Mouse (Mus musculus): ENCODE data around the gene Adcyap1r1. TPM values are rescaled to one million over a fixed set of nuclear protein-coding genes. Genes with fewer than 3 reads are reported as not detected.

Adcyap1r1 gene
- polyA plus RNA-seq, 1 experiment from 2014 or later, result 30.5 TPM

- H3K4me3 ChIP-seq, result no peak overlapping the region
These were observed 20.6 kb downstream of the Adcyap1r1 start for GRCm38 (mm10) chr6:55472381-55472780.

GRCm38 (mm10) chr6:55480988-55481387 lies 29.2 kb downstream of the Adcyap1r1 start:
- H3K4me3 ChIP-seq, result no peak overlapping the region
- no peak overlapping the region for H3K9ac ChIP-seq (replicated peaks)
- no peak overlapping the region for H3K4me2 ChIP-seq (replicated peaks)
- WGBS, result 74% methylated on average over 1 of the region's 1 CpGs
- no peaks in the 10 kb centered on the region for H3K27me3 ChIP-seq
- H3K36me3 ChIP-seq, result peaks cover 45% of the 10 kb centered on the region
- no peak; the same call in 1 of the 2 replicates for ATAC-seq (ENCODE audit: low FRiP score, low read depth)
- H3K9me3 ChIP-seq, result no peaks in the 10 kb centered on the region
- H3K4me1 ChIP-seq, result peaks cover 30% of the 10 kb centered on the region
- 0 out of 2 replicates have a peak overlapping the region, but pooled peaks have one; percentile 15 for H3K27ac ChIP-seq (replicated peaks)

More at GRCm38 (mm10) chr6:55472381-55472780, 20.6 kb downstream of the Adcyap1r1 start:
- H3K36me3 ChIP-seq, result peaks cover 69% of the 10 kb centered on the region
- H3K4me1 ChIP-seq, result peaks cover 2% of the 10 kb centered on the region; the same call in 1 of the 2 replicates
- no peak for ATAC-seq (ENCODE audit: low FRiP score, low read depth)
- H3K9me3 ChIP-seq, result no peaks in the 10 kb centered on the region
- H3K9ac ChIP-seq (replicated peaks), result no peak overlapping the region
- WGBS, result 87% methylated on average over 2 of the region's 2 CpGs
- no peaks in the 10 kb centered on the region for H3K27me3 ChIP-seq
- no peak overlapping the region for H3K4me2 ChIP-seq (replicated peaks)
- no peak overlapping the region for H3K27ac ChIP-seq (replicated peaks)

- Histone ChIP-seq H3K4me2 (replicated peaks) (no peak overlapping the region), H3K9ac (replicated peaks) (no peak overlapping the region), H3K27ac (replicated peaks) (0 out of 2 replicates have a peak overlapping the region, but pooled peaks have one; percentile 15), H3K27me3 (no peaks in the 10 kb centered on the region), H3K4me1 (peaks cover 31% of the 10 kb centered on the region), H3K4me3 (no peak overlapping the region), H3K36me3 (peaks cover 43% of the 10 kb centered on the region), H3K9me3 (no peaks in the 10 kb centered on the region)
- no peak for ATAC-seq (ENCODE audit: low FRiP score, low read depth)
- 88% methylated on average over 1 of the region's 1 CpGs for WGBS
These were observed 30.7 kb downstream of the Adcyap1r1 start for GRCm38 (mm10) chr6:55482471-55482870.

GRCm38 (mm10) chr6:55483360-55483759 lies 31.6 kb downstream of the Adcyap1r1 start:
- no peak overlapping the region for H3K4me2 ChIP-seq (replicated peaks)
- H3K9me3 ChIP-seq, result no peaks in the 10 kb centered on the region
- H3K27me3 ChIP-seq, result no peaks in the 10 kb centered on the region
- H3K9ac ChIP-seq (replicated peaks), result no peak overlapping the region
- no peak for ATAC-seq (ENCODE audit: low FRiP score, low read depth)
- no peak overlapping the region for H3K4me3 ChIP-seq
- 79% methylated on average over 7 of the region's 7 CpGs for WGBS
- H3K4me1 ChIP-seq, result peaks cover 36% of the 10 kb centered on the region
- peak overlapping the region; percentile 75 for H3K27ac ChIP-seq (replicated peaks)
- H3K36me3 ChIP-seq, result peaks cover 40% of the 10 kb centered on the region

GRCm38 (mm10) chr6:55484224-55484623 lies 32.4 kb downstream of the Adcyap1r1 start:
- Histone ChIP-seq H3K9ac (replicated peaks) (no peak overlapping the region), H3K4me1 (peaks cover 36% of the 10 kb centered on the region), H3K4me3 (no peak overlapping the region), H3K27ac (replicated peaks) (peak overlapping the region; percentile 75), H3K27me3 (no peaks in the 10 kb centered on the region), H3K9me3 (no peaks in the 10 kb centered on the region), H3K4me2 (replicated peaks) (no peak overlapping the region), H3K36me3 (peaks cover 40% of the 10 kb centered on the region)
- ATAC-seq (ENCODE audit: low FRiP score, low read depth), result peak; percentile 79
- 27% methylated on average over 4 of the region's 4 CpGs for WGBS

- Histone ChIP-seq H3K4me3 (no peak overlapping the region), H3K27ac (replicated peaks) (peak overlapping the region; percentile 75), H3K4me1 (peaks cover 36% of the 10 kb centered on the region), H3K9me3 (no peaks in the 10 kb centered on the region), H3K36me3 (peaks cover 39% of the 10 kb centered on the region), H3K4me2 (replicated peaks) (no peak overlapping the region), H3K27me3 (no peaks in the 10 kb centered on the region), H3K9ac (replicated peaks) (no peak overlapping the region)
- no peak for ATAC-seq (ENCODE audit: low FRiP score, low read depth)
- 73% methylated on average over 4 of the region's 4 CpGs for WGBS
These were observed 33.4 kb downstream of the Adcyap1r1 start for GRCm38 (mm10) chr6:55485216-55485615.

- H3K27ac ChIP-seq (replicated peaks), result no peak overlapping the region
- ATAC-seq (ENCODE audit: low FRiP score, low read depth), result no peak
- H3K36me3 ChIP-seq, result peaks cover 52% of the 10 kb centered on the region
- H3K9me3 ChIP-seq, result no peaks in the 10 kb centered on the region
- WGBS, result 69% methylated on average over 6 of the region's 6 CpGs
- no peak overlapping the region for H3K9ac ChIP-seq (replicated peaks)
- no peak overlapping the region for H3K4me2 ChIP-seq (replicated peaks)
- H3K4me1 ChIP-seq, result peaks cover 35% of the 10 kb centered on the region
- H3K27me3 ChIP-seq, result no peaks in the 10 kb centered on the region
- no peak overlapping the region for H3K4me3 ChIP-seq
These were observed 35.9 kb downstream of the Adcyap1r1 start for GRCm38 (mm10) chr6:55487726-55488125.

- H3K27ac ChIP-seq (replicated peaks), result no peak overlapping the region
- H3K9ac ChIP-seq (replicated peaks), result no peak overlapping the region
- no peaks in the 10 kb centered on the region for H3K9me3 ChIP-seq
- H3K36me3 ChIP-seq, result peaks cover 46% of the 10 kb centered on the region
- no peaks in the 10 kb centered on the region for H3K4me1 ChIP-seq
- H3K4me2 ChIP-seq (replicated peaks), result no peak overlapping the region
- H3K27me3 ChIP-seq, result no peaks in the 10 kb centered on the region
- WGBS, result 94% methylated on average over 4 of the region's 4 CpGs
- no peak overlapping the region for H3K4me3 ChIP-seq
- no peak for ATAC-seq (ENCODE audit: low FRiP score, low read depth)
These were observed 44.4 kb downstream of the Adcyap1r1 start for GRCm38 (mm10) chr6:55496201-55496600.

- H3K4me1 ChIP-seq, result no peaks in the 10 kb centered on the region
- H3K27me3 ChIP-seq, result no peaks in the 10 kb centered on the region
- peaks cover 37% of the 10 kb centered on the region for H3K36me3 ChIP-seq
- no peak overlapping the region for H3K4me3 ChIP-seq
- no peak overlapping the region for H3K4me2 ChIP-seq (replicated peaks)
- no peak for ATAC-seq (ENCODE audit: low FRiP score, low read depth)
- H3K27ac ChIP-seq (replicated peaks), result no peak overlapping the region
- H3K9me3 ChIP-seq, result no peaks in the 10 kb centered on the region
- no peak overlapping the region for H3K9ac ChIP-seq (replicated peaks)
These were observed 47.0 kb downstream of the Adcyap1r1 start for GRCm38 (mm10) chr6:55498753-55499152.

GRCm38 (mm10) chr6:55501061-55501460 lies 49.3 kb downstream of the Adcyap1r1 start:
- Histone ChIP-seq H3K9me3 (no peaks in the 10 kb centered on the region), H3K27ac (replicated peaks) (no peak overlapping the region), H3K36me3 (peaks cover 17% of the 10 kb centered on the region), H3K4me1 (no peaks in the 10 kb centered on the region), H3K27me3 (no peaks in the 10 kb centered on the region), H3K9ac (replicated peaks) (no peak overlapping the region), H3K4me2 (replicated peaks) (no peak overlapping the region), H3K4me3 (no peak overlapping the region)
- ATAC-seq (ENCODE audit: low FRiP score, low read depth), result no peak
- 73% methylated on average over 6 of the region's 6 CpGs for WGBS

- peaks cover 4% of the 10 kb centered on the region for H3K36me3 ChIP-seq
- no peaks in the 10 kb centered on the region for H3K9me3 ChIP-seq
- no peak for ATAC-seq (ENCODE audit: low FRiP score, low read depth)
- H3K4me3 ChIP-seq, result no peak overlapping the region
- 81% methylated on average over 7 of the region's 7 CpGs for WGBS
- H3K4me1 ChIP-seq, result no peaks in the 10 kb centered on the region
- no peak overlapping the region for H3K4me2 ChIP-seq (replicated peaks)
- no peaks in the 10 kb centered on the region for H3K27me3 ChIP-seq
- H3K27ac ChIP-seq (replicated peaks), result no peak overlapping the region
- no peak overlapping the region for H3K9ac ChIP-seq (replicated peaks)
These were observed 50.5 kb downstream of the Adcyap1r1 start for GRCm38 (mm10) chr6:55502309-55502708.

- WGBS, result 94% methylated on average over 2 of the region's 2 CpGs
These were observed 53.2 kb downstream of the Adcyap1r1 start for GRCm38 (mm10) chr6:55504797-55505488.

More at GRCm38 (mm10) chr6:55504797-55505488, 53.2 kb downstream of the Adcyap1r1 start:
- no peaks in the 10 kb centered on the region for H3K4me1 ChIP-seq
- H3K36me3 ChIP-seq, result no peaks in the 10 kb centered on the region
- H3K27me3 ChIP-seq, result no peaks in the 10 kb centered on the region
- no peak overlapping the region for H3K4me3 ChIP-seq
- H3K9me3 ChIP-seq, result no peaks in the 10 kb centered on the region
- H3K9ac ChIP-seq (replicated peaks), result no peak overlapping the region
- ATAC-seq (ENCODE audit: low FRiP score, low read depth), result peak; percentile 78
- no peak overlapping the region for H3K4me2 ChIP-seq (replicated peaks)
- 0 out of 2 replicates have a peak overlapping the region, but pooled peaks have one; percentile 30 for H3K27ac ChIP-seq (replicated peaks)
